Mouse (Mus musculus): ENCODE results near the gene Atad5. TPM values are rescaled to one million over a fixed set of nuclear protein-coding genes. Genes with fewer than 3 reads are reported as not detected.

Gene Atad5
- polyA plus RNA-seq, 1 experiment from 2014 or later = 9.4 TPM

GRCm38 (mm10) chr11:80078831-80079230 lies 10.4 kb upstream of the Atad5 start:
- WGBS = 49% methylated on average over 1 of the region's 1 CpGs
- no peak overlapping the region for H3K9ac ChIP-seq (ENCODE audit: low read depth, low read length)
- DNase-seq (ENCODE audit: low spot score) (no peak), ATAC-seq (ENCODE audit: low read depth) (no peak)
- no peak overlapping the region for H3K27ac ChIP-seq (replicated peaks; ENCODE audit: low read depth, low read length)
- peaks cover 15% of the 10 kb centered on the region for H3K4me1 ChIP-seq (ENCODE audit: control insufficient read depth, insufficient read depth, low read length)
- no peaks in the 10 kb centered on the region for H3K27me3 ChIP-seq (replicated peaks; ENCODE audit: control insufficient read depth, insufficient read depth, low read length)
- H3K4me3 ChIP-seq (ENCODE audit: low read depth, low read length) = no peak overlapping the region
- no peaks in the 10 kb centered on the region for H3K9me3 ChIP-seq (ENCODE audit: control insufficient read depth, low read length)
- H3K36me3 ChIP-seq (ENCODE audit: control insufficient read depth, insufficient read depth, low read length) = 0 out of 2 replicates have a peak, but pooled peaks cover 3% of the 10 kb centered on the region
- H3K4me2 ChIP-seq (ENCODE audit: low read depth, low read length) = no peak overlapping the region; the same call in 1 of the 2 replicates

- Histone ChIP-seq H3K4me1 (ENCODE audit: control insufficient read depth, insufficient read depth, low read length) (peaks cover 15% of the 10 kb centered on the region), H3K9ac (ENCODE audit: low read depth, low read length) (peak overlapping the region; percentile 98), H3K27me3 (replicated peaks; ENCODE audit: control insufficient read depth, insufficient read depth, low read length) (no peaks in the 10 kb centered on the region), H3K4me2 (ENCODE audit: low read depth, low read length) (peak overlapping the region; percentile 79), H3K27ac (replicated peaks; ENCODE audit: low read depth, low read length) (no peak overlapping the region), H3K36me3 (ENCODE audit: control insufficient read depth, insufficient read depth, low read length) (0 out of 2 replicates have a peak, but pooled peaks cover 3% of the 10 kb centered on the region), H3K9me3 (ENCODE audit: control insufficient read depth, low read length) (no peaks in the 10 kb centered on the region), H3K4me3 (ENCODE audit: low read depth, low read length) (peak overlapping the region; percentile 96)
- ATAC-seq (ENCODE audit: low read depth) = no peak
- DNase-seq (ENCODE audit: low spot score) = no peak
- 58% methylated on average over 6 of the region's 6 CpGs for WGBS
Observed at GRCm38 (mm10) chr11:80079751-80080150, 9.4 kb upstream of the Atad5 start.

- peak; percentile 24 for DNase-seq (ENCODE audit: low spot score)
- WGBS = under 1% methylated on average over 26 of the region's 32 CpGs
Observed at GRCm38 (mm10) chr11:80080381-80080825, 8.8 kb upstream of the Atad5 start.

GRCm38 (mm10) chr11:80080826-80081728 lies 8.1 kb upstream of the Atad5 start, which contains the start of gene Crlf3:
Crlf3 (minus strand) TSS chr11:80080991.
- Histone ChIP-seq H3K36me3 (ENCODE audit: control insufficient read depth, insufficient read depth, low read length) (0 out of 2 replicates have a peak, but pooled peaks cover 3% of the 10 kb centered on the region), H3K9ac (ENCODE audit: low read depth, low read length) (peak within 1 kb of the TSS; percentile 98), H3K4me3 (ENCODE audit: low read depth, low read length) (peak within 1 kb of the TSS; percentile 96), H3K27ac (replicated peaks; ENCODE audit: low read depth, low read length) (peak within 1 kb of the TSS; percentile 93), H3K4me1 (ENCODE audit: control insufficient read depth, insufficient read depth, low read length) (peaks cover 15% of the 10 kb centered on the region), H3K9me3 (ENCODE audit: control insufficient read depth, low read length) (no peaks in the 10 kb centered on the region), H3K4me2 (ENCODE audit: low read depth, low read length) (peak within 1 kb of the TSS; percentile 79), H3K27me3 (replicated peaks; ENCODE audit: control insufficient read depth, insufficient read depth, low read length) (no peaks in the 10 kb centered on the region)
- ATAC-seq (ENCODE audit: low read depth) (peak; percentile 95), DNase-seq (ENCODE audit: low spot score) (peak; percentile 95)
- WGBS = 6% methylated on average over 30 of the region's 55 CpGs

More at GRCm38 (mm10) chr11:80080381-80080825, 8.8 kb upstream of the Atad5 start:
- Histone ChIP-seq H3K36me3 (ENCODE audit: control insufficient read depth, insufficient read depth, low read length) (0 out of 2 replicates have a peak, but pooled peaks cover 3% of the 10 kb centered on the region), H3K27ac (replicated peaks; ENCODE audit: low read depth, low read length) (peak overlapping the region; percentile 93), H3K4me2 (ENCODE audit: low read depth, low read length) (peak overlapping the region; percentile 79), H3K27me3 (replicated peaks; ENCODE audit: control insufficient read depth, insufficient read depth, low read length) (no peaks in the 10 kb centered on the region), H3K4me1 (ENCODE audit: control insufficient read depth, insufficient read depth, low read length) (peaks cover 15% of the 10 kb centered on the region), H3K9me3 (ENCODE audit: control insufficient read depth, low read length) (no peaks in the 10 kb centered on the region), H3K9ac (ENCODE audit: low read depth, low read length) (peak overlapping the region; percentile 98), H3K4me3 (ENCODE audit: low read depth, low read length) (peak overlapping the region; percentile 96)
- peak; percentile 42 for ATAC-seq (ENCODE audit: low read depth)

GRCm38 (mm10) chr11:80081786-80082319 lies 7.3 kb upstream of the Atad5 start:
- Histone ChIP-seq H3K36me3 (ENCODE audit: control insufficient read depth, insufficient read depth, low read length) (0 out of 2 replicates have a peak, but pooled peaks cover 3% of the 10 kb centered on the region), H3K4me3 (ENCODE audit: low read depth, low read length) (no peak overlapping the region), H3K9me3 (ENCODE audit: control insufficient read depth, low read length) (no peaks in the 10 kb centered on the region), H3K9ac (ENCODE audit: low read depth, low read length) (peak overlapping the region; percentile 98; the same call in 1 of the 2 replicates), H3K4me2 (ENCODE audit: low read depth, low read length) (peak overlapping the region; percentile 79), H3K27me3 (replicated peaks; ENCODE audit: control insufficient read depth, insufficient read depth, low read length) (no peaks in the 10 kb centered on the region), H3K27ac (replicated peaks; ENCODE audit: low read depth, low read length) (peak overlapping the region; percentile 93), H3K4me1 (ENCODE audit: control insufficient read depth, insufficient read depth, low read length) (peaks cover 15% of the 10 kb centered on the region)
- no peak for ATAC-seq (ENCODE audit: low read depth)
- WGBS = 77% methylated on average over 7 of the region's 7 CpGs
- DNase-seq (ENCODE audit: low spot score) = no peak

- Histone ChIP-seq H3K4me1 (ENCODE audit: control insufficient read depth, insufficient read depth, low read length) (peaks cover 9% of the 10 kb centered on the region; the same call in 1 of the 2 replicates), H3K36me3 (ENCODE audit: control insufficient read depth, insufficient read depth, low read length) (no peaks in the 10 kb centered on the region), H3K4me3 (ENCODE audit: low read depth, low read length) (no peak overlapping the region), H3K9ac (ENCODE audit: low read depth, low read length) (no peak overlapping the region), H3K27ac (replicated peaks; ENCODE audit: low read depth, low read length) (no peak overlapping the region), H3K27me3 (replicated peaks; ENCODE audit: control insufficient read depth, insufficient read depth, low read length) (no peaks in the 10 kb centered on the region), H3K9me3 (ENCODE audit: control insufficient read depth, low read length) (no peaks in the 10 kb centered on the region), H3K4me2 (ENCODE audit: low read depth, low read length) (no peak overlapping the region)
- WGBS = 70% methylated on average over 6 of the region's 6 CpGs
- DNase-seq (ENCODE audit: low spot score) (no peak), ATAC-seq (ENCODE audit: low read depth) (no peak)
Observed at GRCm38 (mm10) chr11:80085356-80086055, 3.7 kb upstream of the Atad5 start.

GRCm38 (mm10) chr11:80086844-80087243 lies 2.4 kb upstream of the Atad5 start:
- Histone ChIP-seq H3K4me3 (ENCODE audit: low read depth, low read length) (no peak overlapping the region), H3K27ac (replicated peaks; ENCODE audit: low read depth, low read length) (no peak overlapping the region), H3K9ac (ENCODE audit: low read depth, low read length) (no peak overlapping the region), H3K4me2 (ENCODE audit: low read depth, low read length) (no peak overlapping the region), H3K4me1 (ENCODE audit: control insufficient read depth, insufficient read depth, low read length) (0 out of 2 replicates have a peak, but pooled peaks cover 5% of the 10 kb centered on the region), H3K36me3 (ENCODE audit: control insufficient read depth, insufficient read depth, low read length) (no peaks in the 10 kb centered on the region), H3K9me3 (ENCODE audit: control insufficient read depth, low read length) (no peaks in the 10 kb centered on the region), H3K27me3 (replicated peaks; ENCODE audit: control insufficient read depth, insufficient read depth, low read length) (no peaks in the 10 kb centered on the region)
- ATAC-seq (ENCODE audit: low read depth) (peak; percentile 73), DNase-seq (ENCODE audit: low spot score) (peak; percentile 84)
- WGBS = 5% methylated on average over 5 of the region's 5 CpGs

GRCm38 (mm10) chr11:80089817-80090214 lies 616 bp downstream of the Atad5 start:
- DNase-seq (ENCODE audit: low spot score) (no peak), ATAC-seq (ENCODE audit: low read depth) (no peak; the same call in 1 of the 2 replicates)
- Histone ChIP-seq H3K36me3 (ENCODE audit: control insufficient read depth, insufficient read depth, low read length) (no peaks in the 10 kb centered on the region), H3K4me2 (ENCODE audit: low read depth, low read length) (peak overlapping the region; percentile 63), H3K9ac (ENCODE audit: low read depth, low read length) (peak overlapping the region; percentile 95), H3K9me3 (ENCODE audit: control insufficient read depth, low read length) (no peaks in the 10 kb centered on the region), H3K27ac (replicated peaks; ENCODE audit: low read depth, low read length) (peak overlapping the region; percentile 61), H3K27me3 (replicated peaks; ENCODE audit: control insufficient read depth, insufficient read depth, low read length) (no peaks in the 10 kb centered on the region), H3K4me3 (ENCODE audit: low read depth, low read length) (peak overlapping the region; percentile 83), H3K4me1 (ENCODE audit: control insufficient read depth, insufficient read depth, low read length) (0 out of 2 replicates have a peak, but pooled peaks cover 5% of the 10 kb centered on the region)
- under 1% methylated on average over 14 of the region's 14 CpGs for WGBS
